In genomic region chr19:58751504-58751903, GRCm38 (mm10) we compare ENCODE assay signal across 31 mouse cellular contexts. TPM values are rescaled to one million over a fixed set of nuclear protein-coding genes. Genes with fewer than 3 reads are reported as not detected.
DNase-seq lines count a peak whose midpoint lies in the region; ATAC-seq and TF ChIP-seq lines count a peak whose summit lies in the region.
"Had no signal": no experiment of that assay in that cellular context is flagged by ENCODE, and none has a peak within 500 bp of the region (broad histone marks: within the 10 kb centered on the region; RNA-seq: fewer than 3 reads in every experiment).

No protein-coding gene starts in this region.

- H3K9me3 ChIP-seq in intestine, postnatal 0 days (ENCODE audit: control insufficient read depth): peaks cover 3% of the 10 kb centered on the region; the same call in 1 of the 2 replicates
- no peaks in the 10 kb centered on the region for H3K9me3 ChIP-seq in intestine, embryonic 15.5 days
- H3K9me3 ChIP-seq: embryonic facial prominence, embryonic 13.5 days; embryonic facial prominence, embryonic 15.5 days had no signal

- no peak for TF ChIP-seq POLR2A in small intestine, adult 2 months (IDR thresholded peaks at IDR 0.05; ENCODE audit: low read depth, low read length)

- ATAC-seq in intestine, postnatal 0 days: peak; percentile 70
- ATAC-seq in intestine, embryonic 15.5 days: no peak
- ATAC-seq: activated CD4-positive, CD25-positive, alpha-beta regulatory T cell, adult 4 months; CD4-positive, CD25-positive, alpha-beta regulatory T cell, adult 4 months; forebrain, embryonic 14.5 days; forebrain, embryonic 16.5 days; Patski had no signal

- DNase-seq in heart, adult 11 months: peak; percentile 76
- no peak for DNase-seq in heart, postnatal 14 days
- DNase-seq in adrenal gland, postnatal 10 days: no peak
- DNase-seq: adrenal gland, adult 8-10 months; adrenal gland, postnatal 25 days; B cell, adult 2 months; cerebellum, adult 11 months; cerebellum, adult 18-20 months; cerebellum, adult 8-10 months; cerebellum, adult 9-11 months; cerebellum, postnatal 14 days; cerebellum, postnatal 36 days; embryo, embryonic 11 days had no signal

- no peak overlapping the region for H3K4me3 ChIP-seq in intestine, postnatal 0 days (ENCODE audit: low read depth, low read length)
- H3K4me3 ChIP-seq in intestine, embryonic 15.5 days (replicated peaks): no peak overlapping the region
- no peak overlapping the region for H3K4me3 ChIP-seq in small intestine, adult 2 months (ENCODE audit: low read depth, low read length)
- H3K4me3 ChIP-seq: embryonic facial prominence, embryonic 13.5 days; embryonic facial prominence, embryonic 15.5 days; erythroblast, embryonic 14.5 days; forebrain, embryonic 10.5 days; forebrain, embryonic 12.5 days had no signal

- intact Hi-C loops in heart, postnatal 14 days (cut with DNase I): no loop called here

- H3K4me1 ChIP-seq in intestine, postnatal 0 days (replicated peaks; ENCODE audit: control insufficient read depth, insufficient read depth, low read length): no peaks in the 10 kb centered on the region
- H3K4me1 ChIP-seq in intestine, embryonic 15.5 days (replicated peaks): no peaks in the 10 kb centered on the region
- H3K4me1 ChIP-seq in small intestine, adult 2 months (ENCODE audit: control insufficient read depth, insufficient read depth, insufficient read length, low read length): peaks cover 19% of the 10 kb centered on the region; the same call in 1 of the 2 replicates
- H3K4me1 ChIP-seq: embryonic facial prominence, embryonic 13.5 days; embryonic facial prominence, embryonic 15.5 days; forebrain, embryonic 10.5 days; forebrain, embryonic 12.5 days had no signal

- H3K9ac ChIP-seq in intestine, postnatal 0 days (ENCODE audit: low read depth, low read length): no peak overlapping the region
- no peak overlapping the region for H3K9ac ChIP-seq in intestine, embryonic 15.5 days
- H3K9ac ChIP-seq: embryonic facial prominence, embryonic 13.5 days; embryonic facial prominence, embryonic 15.5 days; forebrain, embryonic 12.5 days had no signal

- TF ChIP-seq CTCF in intestine, postnatal 0 days (IDR thresholded peaks at IDR 0.05; ENCODE audit: low read depth): no peak
- TF ChIP-seq CTCF in small intestine, adult 2 months (IDR thresholded peaks at IDR 0.05; ENCODE audit: extremely low read depth, insufficient read length, insufficient replicate concordance, low read depth, low read length): no peak

- peak overlapping the region; percentile 15; the same call in 1 of the 2 replicates for H3K27ac ChIP-seq in intestine, postnatal 0 days (ENCODE audit: low read depth, low read length)
- H3K27ac ChIP-seq in intestine, embryonic 15.5 days: no peak overlapping the region
- H3K27ac ChIP-seq in small intestine, adult 2 months (ENCODE audit: insufficient read depth, low read depth, low read length): peak overlapping the region; percentile 57; the same call in 1 of the 2 replicates
- H3K27ac ChIP-seq: embryonic facial prominence, embryonic 13.5 days; embryonic facial prominence, embryonic 15.5 days; forebrain, embryonic 10.5 days; forebrain, embryonic 12.5 days had no signal

- H3K4me2 ChIP-seq in intestine, postnatal 0 days (replicated peaks; ENCODE audit: low read depth): no peak overlapping the region
- H3K4me2 ChIP-seq in intestine, embryonic 15.5 days (replicated peaks): no peak overlapping the region
- H3K4me2 ChIP-seq: embryonic facial prominence, embryonic 13.5 days; embryonic facial prominence, embryonic 15.5 days; forebrain, embryonic 12.5 days had no signal

- H3K27me3 ChIP-seq in intestine, postnatal 0 days (replicated peaks; ENCODE audit: control insufficient read depth, insufficient read depth, low read length): no peaks in the 10 kb centered on the region
- no peaks in the 10 kb centered on the region for H3K27me3 ChIP-seq in intestine, embryonic 15.5 days (replicated peaks)
- no peaks in the 10 kb centered on the region for H3K27me3 ChIP-seq in small intestine, adult 2 months (ENCODE audit: control insufficient read depth, insufficient read depth, low read length)
- H3K27me3 ChIP-seq: CH12.LX; embryonic facial prominence, embryonic 13.5 days; embryonic facial prominence, embryonic 15.5 days; forebrain, embryonic 12.5 days had no signal

- H3K36me3 ChIP-seq in intestine, postnatal 0 days (ENCODE audit: control insufficient read depth, insufficient read depth): no peaks in the 10 kb centered on the region
- no peaks in the 10 kb centered on the region for H3K36me3 ChIP-seq in intestine, embryonic 15.5 days
- H3K36me3 ChIP-seq in small intestine, adult 2 months (ENCODE audit: control insufficient read depth, insufficient read depth, low read length): no peaks in the 10 kb centered on the region
- H3K36me3 ChIP-seq: embryonic facial prominence, embryonic 13.5 days; embryonic facial prominence, embryonic 15.5 days; forebrain, embryonic 10.5 days; forebrain, embryonic 12.5 days; G1E had no signal

- 38% methylated on average over 2 of the region's 2 CpGs for WGBS in intestine, postnatal 0 days
- WGBS in intestine, embryonic 15.5 days: 60% methylated on average over 2 of the region's 2 CpGs
- WGBS in small intestine, adult 2 months: 45% methylated on average over 2 of the region's 2 CpGs

RNA-seq across cellular contexts. Expression of gene Pnliprp2, which starts 8.0 kb away (rescaled TPM):
- not detected for total RNA-seq in heart, postnatal 14 days (2021)
- polyA plus RNA-seq in intestine, postnatal 0 days (2015; fragmentation: Nextera tagmentation; extraction: Ambion mirVana): 5.2 and 5.3 TPM in 2 replicates
- 5.4 and 15.2 TPM in 2 replicates for polyA plus RNA-seq in intestine, embryonic 15.5 days (2015; fragmentation: Nextera tagmentation; extraction: Ambion mirVana)
- polyA plus RNA-seq in small intestine, adult 2 months (2012; rRNA removed): 81.3 and 223 TPM in 2 replicates
- not detected for total RNA-seq in adrenal gland, postnatal 10 days (2021)
- total RNA-seq: adrenal gland, adult 18-20 months; adrenal gland, adult 8-10 months; adrenal gland, postnatal 25 days; common myeloid progenitor, adult 5-6 weeks; G1E had no signal
- polyA plus RNA-seq: activated CD4-positive, CD25-positive, alpha-beta regulatory T cell, adult 4 months; CD4-positive, CD25-positive, alpha-beta regulatory T cell, adult 4 months; embryonic facial prominence, embryonic 11.5 days; embryonic facial prominence, embryonic 13.5 days; erythroblast, embryonic 14.5 days; forebrain, embryonic 12.5 days; G1E; Patski had no signal

RNA-seq across cellular contexts. Expression of gene Pnliprp1, which starts 22.8 kb away (rescaled TPM):
- total RNA-seq in heart, postnatal 14 days (2021): not detected
- polyA plus RNA-seq in intestine, postnatal 0 days (2015; fragmentation: Nextera tagmentation; extraction: Ambion mirVana): 17.4 and 26.4 TPM in 2 replicates
- polyA plus RNA-seq in intestine, embryonic 15.5 days (2015; fragmentation: Nextera tagmentation; extraction: Ambion mirVana): 1,391 and 3,102 TPM in 2 replicates
- polyA plus RNA-seq in small intestine, adult 2 months (2012; rRNA removed): 3.3 and 1,368 TPM in 2 replicates
- 1 to 10 TPM; 4.0 to 7.5 TPM for total RNA-seq in adrenal gland, postnatal 10 days (2021)
- total RNA-seq: adrenal gland, adult 18-20 months; adrenal gland, adult 8-10 months; adrenal gland, postnatal 25 days; CH12.LX; common myeloid progenitor, adult 5-6 weeks had no signal
- polyA plus RNA-seq: activated CD4-positive, CD25-positive, alpha-beta regulatory T cell, adult 4 months; CD4-positive, CD25-positive, alpha-beta regulatory T cell, adult 4 months; embryonic facial prominence, embryonic 11.5 days; embryonic facial prominence, embryonic 13.5 days; erythroblast, embryonic 14.5 days; forebrain, embryonic 10.5 days; forebrain, embryonic 12.5 days; G1E; Patski had no signal

RNA-seq across cellular contexts. Expression of gene 1700019N19Rik, which starts 42.8 kb away (rescaled TPM):
- not detected for total RNA-seq in heart, postnatal 14 days (2021)
- polyA plus RNA-seq in intestine, postnatal 0 days (2015; fragmentation: Nextera tagmentation; extraction: Ambion mirVana): not detected in 2 replicates
- not detected in 2 replicates for polyA plus RNA-seq in intestine, embryonic 15.5 days (2015; fragmentation: Nextera tagmentation; extraction: Ambion mirVana)
- not detected in 2 replicates for polyA plus RNA-seq in small intestine, adult 2 months (2012; rRNA removed)
- total RNA-seq in adrenal gland, postnatal 10 days (2021): not detected
- total RNA-seq: adrenal gland, adult 18-20 months; adrenal gland, postnatal 25 days; common myeloid progenitor, adult 5-6 weeks; G1E had no signal
- polyA plus RNA-seq: activated CD4-positive, CD25-positive, alpha-beta regulatory T cell, adult 4 months; CD4-positive, CD25-positive, alpha-beta regulatory T cell, adult 4 months; embryonic facial prominence, embryonic 11.5 days; embryonic facial prominence, embryonic 13.5 days; embryonic facial prominence, embryonic 15.5 days; erythroblast, embryonic 14.5 days; forebrain, embryonic 10.5 days; forebrain, embryonic 12.5 days; forebrain, embryonic 14.5 days; forebrain, embryonic 16.5 days; G1E; Patski had no signal
